Mouse (Mus musculus) erythroblast, embryonic 14.5 days (primary cell): ENCODE data around the gene Adgrb2.

Experiments used
- GATA1 ChIP-seq: IDR thresholded peaks from 2 replicates; pipeline ENCODE4 v1.6.1; 2012; ENCODE audit warnings: low read length, inconsistent platforms, mixed read lengths
- TAL1 ChIP-seq: IDR thresholded peaks from 3 replicates; pipeline ENCODE4 v1.6.1; 2012; ENCODE audit warnings: low read length, inconsistent platforms, mixed read lengths

- TF ChIP-seq TAL1 (no peak), GATA1 (no peak)
Measured at GRCm38 (mm10) chr4:129977256-129977655, 7.4 kb upstream of the Adgrb2 start.
